Mouse (Mus musculus) liver, postnatal 0 days (tissue): Measurements from ENCODE around the gene Creb1. TPM values are rescaled to one million over a fixed set of nuclear protein-coding genes. Genes with fewer than 3 reads are reported as not detected.
A peak's percentile ranks its signal among the peaks of the same experiment; 100 is the strongest.
"Not testable (repeated sequence)": the region's sequence is repeated elsewhere in the genome, so short reads cannot be mapped to it uniquely, and the experiment has no call there.

Source experiments
- ATAC-seq: fragments of 200-750 bp; cut with Nextera tagmentation; 2 replicates; pipeline ENCODE4 v1.8.0; 2017; ENCODE audit warnings: mild to moderate bottlenecking, moderate library complexity
- DNase-seq: peaks from one replicate; pipeline ENCODE4 v3.0.0-alpha.2; 2016
- H3K27ac ChIP-seq: fragments of 300-500 bp; sonication (generic); 2 replicates; pipeline ENCODE4 v1.5.1; 2014; ENCODE audit warnings: antibody characterized with exemption, moderate library complexity, mild to moderate bottlenecking, low read depth
- H3K27me3 ChIP-seq: fragments of 300-500 bp; sonication (generic); 2 replicates; pipeline ENCODE4 v1.6.1; 2014; ENCODE audit warnings: low read length, control low read depth, mixed read lengths; ENCODE audit not compliant: insufficient read depth
- H3K36me3 ChIP-seq: fragments of 300-500 bp; sonication (generic); replicated peaks from 2 replicates; pipeline ENCODE4 v1.6.1; 2014; ENCODE audit warnings: mild to moderate bottlenecking, control low read depth, low read length, moderate library complexity, mixed read lengths; ENCODE audit not compliant: insufficient read depth
- H3K4me1 ChIP-seq: fragments of 300-500 bp; sonication (generic); 2 replicates; pipeline ENCODE4 v1.6.1; 2014; ENCODE audit warnings: antibody characterized with exemption, mild to moderate bottlenecking, control low read depth; ENCODE audit not compliant: insufficient read depth
- H3K4me2 ChIP-seq: fragments of 300-500 bp; sonication (generic); 2 replicates; pipeline ENCODE4 v1.6.1; 2014; ENCODE audit warnings: low read depth, mild to moderate bottlenecking, low read length, moderate library complexity, mixed read lengths
- H3K4me3 ChIP-seq: fragments of 300-500 bp; sonication (generic); 2 replicates; pipeline ENCODE4 v1.5.1; 2014; ENCODE audit warnings: low read depth, low read length
- H3K9ac ChIP-seq: fragments of 300-500 bp; sonication (generic); replicated peaks from 2 replicates; pipeline ENCODE4 v1.6.1; 2014; ENCODE audit warnings: mild to moderate bottlenecking, moderate library complexity
- H3K9me3 ChIP-seq: fragments of 300-500 bp; sonication (generic); 2 replicates; pipeline ENCODE4 v1.6.1; 2016; ENCODE audit warnings: mild to moderate bottlenecking, control low read depth, low read length, mixed read lengths
- CTCF ChIP-seq: sonication (generic); IDR thresholded peaks from 2 replicates; pipeline ENCODE4 v1.5.1; 2016; ENCODE audit warnings: antibody characterized with exemption, low read depth
- EP300 ChIP-seq: IDR thresholded peaks from 2 replicates; pipeline ENCODE4 v1.6.1; 2016; ENCODE audit warnings: antibody characterized with exemption, low read depth, mild to moderate bottlenecking
- WGBS: fragments of 180-500 bp; shearing (Covaris S2); extraction: QIAGEN DNeasy Blood & Tissue Kit; methylation state at CpG from one replicate; pipeline ENCODE4 v1.1.7; 2014; ENCODE audit not compliant: insufficient replicate concordance; 5-methylcytosine and 5-hydroxymethylcytosine counted together
- polyA plus RNA-seq: library from polyadenylated mRNA; unstranded; fragments of >200 nt; fragmentation: Nextera tagmentation; extraction: Ambion mirVana; gene quantifications from 2 replicates; pipeline ENCODE4 v1.2.1, GENCODE M21; 2015

Gene Creb1
- polyA plus RNA-seq, 1 experiment from 2014 or later: 5.9 TPM

DNA sequence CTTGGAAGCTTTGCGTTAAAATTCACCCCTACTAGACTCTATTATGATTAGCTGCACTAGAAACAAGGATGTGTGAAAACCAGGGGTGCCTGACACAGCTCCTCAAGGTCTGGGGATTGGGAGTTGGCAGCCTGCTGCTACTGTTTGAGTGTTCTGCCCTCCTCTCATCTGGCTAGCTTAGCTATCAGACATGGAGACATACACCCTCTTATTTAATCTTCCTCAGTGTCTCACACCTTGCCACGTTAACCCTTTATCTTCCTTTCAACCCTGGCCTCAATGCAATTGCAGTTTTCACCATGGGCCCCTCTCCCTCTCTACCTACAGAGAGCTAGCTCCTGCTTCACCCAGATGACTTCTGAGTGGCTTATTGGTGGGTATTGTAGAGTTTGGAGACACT lies 103.2 kb downstream of the Creb1 start:
- WGBS: 49% methylated on average over 2 of the region's 2 CpGs

DNA sequence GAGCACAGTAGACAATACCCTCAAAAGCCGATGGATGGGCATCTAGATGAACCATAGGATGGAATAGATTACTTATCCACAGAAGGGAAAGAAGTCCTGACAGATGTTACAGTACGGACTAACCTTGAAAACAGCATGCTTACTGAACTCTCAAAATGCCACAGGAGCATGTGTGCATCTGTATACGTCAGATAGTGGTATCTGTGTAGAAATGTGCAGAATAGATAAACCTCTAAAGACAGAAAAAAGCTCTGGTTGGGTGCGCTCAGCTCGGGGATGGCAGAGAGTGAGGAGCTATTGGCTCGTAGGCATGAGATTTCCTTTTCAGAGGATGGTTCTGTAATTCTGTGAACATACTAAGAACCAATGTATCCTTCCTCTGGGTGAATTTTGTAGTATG lies 106.8 kb downstream of the Creb1 start:
- peak; percentile 76 for ATAC-seq
- Histone ChIP-seq H3K27me3 (no peaks in the 10 kb centered on the region), H3K4me3 (no peak overlapping the region), H3K9me3 (no peaks in the 10 kb centered on the region), H3K4me1 (peaks cover 4% of the 10 kb centered on the region; the same call in 1 of the 2 replicates), H3K4me2 (no peak overlapping the region), H3K9ac (no peak overlapping the region), H3K27ac (no peak overlapping the region), H3K36me3 (no peaks in the 10 kb centered on the region)
- no peak for DNase-seq
- WGBS: 60% methylated on average over 6 of the region's 6 CpGs
- TF ChIP-seq CTCF (no peak), EP300 (peak; percentile 85)

More for the DNA sequence above, 103.2 kb downstream of the Creb1 start:
- Histone ChIP-seq H3K36me3 (no peaks in the 10 kb centered on the region), H3K4me2 (no peak overlapping the region), H3K4me3 (no peak overlapping the region), H3K4me1 (peaks cover 4% of the 10 kb centered on the region; the same call in 1 of the 2 replicates), H3K9ac (no peak overlapping the region), H3K9me3 (no peaks in the 10 kb centered on the region), H3K27me3 (no peaks in the 10 kb centered on the region), H3K27ac (no peak overlapping the region)
- no peak for DNase-seq
- TF ChIP-seq EP300 (no peak), CTCF (no peak)
- no peak for ATAC-seq

DNA sequence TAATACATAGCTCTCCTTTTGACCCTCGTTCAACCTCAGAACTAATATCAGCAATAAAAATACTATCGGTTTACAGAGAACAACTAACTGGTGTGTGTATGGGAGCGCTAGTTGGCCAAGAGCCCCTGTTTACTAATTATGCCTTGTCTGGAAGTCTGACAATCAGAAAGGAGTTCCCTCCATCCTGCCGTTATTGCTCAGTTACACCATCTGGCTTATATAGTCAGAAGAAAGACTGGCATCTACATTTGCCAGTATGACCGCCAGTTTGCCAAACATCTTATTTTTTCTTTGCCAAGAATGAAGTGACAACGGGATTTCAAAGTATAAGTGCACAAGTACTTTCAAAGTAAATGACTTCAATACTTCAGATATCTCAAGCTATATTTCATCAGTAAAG lies 108.6 kb downstream of the Creb1 start:
- Histone ChIP-seq H3K4me3 (no peak overlapping the region), H3K4me2 (no peak overlapping the region), H3K36me3 (no peaks in the 10 kb centered on the region), H3K27me3 (no peaks in the 10 kb centered on the region), H3K9me3 (no peaks in the 10 kb centered on the region), H3K4me1 (peaks cover 4% of the 10 kb centered on the region; the same call in 1 of the 2 replicates), H3K9ac (no peak overlapping the region), H3K27ac (no peak overlapping the region)
- TF ChIP-seq CTCF (no peak), EP300 (no peak)
- WGBS: 85% methylated on average over 6 of the region's 6 CpGs
- ATAC-seq: no peak
- no peak for DNase-seq

DNA sequence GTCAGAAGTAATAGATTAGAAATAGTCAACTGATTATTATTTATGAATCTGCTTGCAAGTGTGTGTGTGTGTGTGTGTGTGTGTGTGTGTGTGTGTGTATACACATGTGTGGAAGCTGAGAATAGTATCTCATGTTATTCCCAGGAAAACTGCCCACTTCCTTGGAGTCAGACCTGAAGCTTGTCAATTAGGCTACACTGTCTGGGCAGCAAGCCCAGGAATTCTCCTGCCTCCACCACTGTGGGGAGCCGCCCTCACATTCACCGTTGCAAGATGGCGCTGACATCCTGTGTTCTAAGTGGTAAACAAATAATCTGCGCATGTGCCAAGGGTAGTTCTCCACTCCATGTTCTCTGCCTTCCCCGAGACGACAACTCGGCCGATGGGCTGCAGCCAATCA lies 110.1 kb downstream of the Creb1 start:
- not testable (repeated sequence) for H3K9ac ChIP-seq, DNase-seq, ATAC-seq, H3K4me3 ChIP-seq, H3K36me3 ChIP-seq, H3K27me3 ChIP-seq, H3K9me3 ChIP-seq, H3K4me1 ChIP-seq, H3K27ac ChIP-seq, H3K4me2 ChIP-seq
- 86% methylated on average over 8 of the region's 8 CpGs for WGBS

DNA sequence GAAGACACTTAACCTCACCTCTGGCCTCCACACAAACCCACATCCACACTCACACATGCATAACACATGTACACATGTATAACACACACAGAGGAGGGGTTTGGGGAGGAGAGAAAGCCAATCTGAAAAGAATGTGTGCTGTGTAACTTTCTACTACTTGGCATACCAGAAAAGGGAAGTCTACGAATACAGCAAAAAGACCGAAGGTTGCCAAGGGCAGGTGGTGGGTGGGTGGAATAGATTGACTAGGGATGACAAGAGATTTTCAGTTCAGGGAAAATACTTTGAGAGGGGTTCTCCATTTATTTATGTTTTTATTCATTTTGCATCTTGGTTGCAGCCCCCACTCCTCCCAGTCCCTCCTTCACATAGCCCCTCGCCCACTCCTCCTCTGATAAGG lies 112.1 kb downstream of the Creb1 start:
- no peak overlapping the region for H3K9ac ChIP-seq
- no peaks in the 10 kb centered on the region for H3K27me3 ChIP-seq
- ATAC-seq (no peak), DNase-seq (no peak)
- H3K36me3 ChIP-seq: no peaks in the 10 kb centered on the region
- no peak overlapping the region for H3K4me2 ChIP-seq
- H3K4me1 ChIP-seq: no peaks in the 10 kb centered on the region
- H3K4me3 ChIP-seq: no peak overlapping the region
- no peaks in the 10 kb centered on the region for H3K9me3 ChIP-seq
- WGBS: 80% methylated on average over 3 of the region's 3 CpGs
- no peak overlapping the region for H3K27ac ChIP-seq
- TF ChIP-seq CTCF (no peak), EP300 (no peak)

DNA sequence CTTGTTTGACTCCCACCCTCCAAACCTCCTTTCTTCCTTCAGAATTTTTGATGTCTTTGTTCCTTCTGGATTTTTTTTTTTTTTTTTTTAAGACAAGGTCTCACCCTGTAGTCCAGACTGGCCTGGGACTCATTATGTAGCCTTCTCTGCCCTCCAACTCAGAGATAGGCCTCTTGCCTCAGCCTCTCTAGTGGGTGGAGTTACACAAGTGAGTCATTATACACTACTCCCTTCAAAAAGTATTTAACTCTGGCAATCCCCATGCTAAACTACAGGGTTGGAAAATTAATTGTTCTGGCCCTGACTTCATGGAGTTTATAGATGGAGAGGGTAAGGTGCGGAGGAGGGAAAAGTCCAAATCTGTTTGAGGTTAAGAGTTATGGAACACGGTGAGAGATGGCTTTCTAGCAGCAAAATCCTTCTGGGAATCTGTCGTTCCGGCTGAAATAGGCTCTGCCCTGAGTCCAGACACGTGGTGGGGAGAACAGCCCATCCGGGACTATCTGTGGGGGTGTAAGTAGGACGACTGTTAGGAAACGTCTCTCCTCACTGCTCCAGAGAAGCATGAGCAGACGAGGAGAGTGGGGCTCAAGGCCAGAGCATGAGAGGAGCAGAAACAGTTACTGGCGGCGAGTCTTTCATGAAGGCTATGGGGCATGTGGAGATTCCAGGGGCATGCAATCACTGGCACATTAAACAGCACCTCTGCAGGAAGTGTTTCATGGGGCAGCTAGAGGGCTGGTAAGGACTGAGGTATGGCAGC lies 117.1 kb downstream of the Creb1 start:
- no peak overlapping the region for H3K9ac ChIP-seq
- WGBS: 69% methylated on average over 11 of the region's 11 CpGs
- DNase-seq (no peak), ATAC-seq (no peak)
- no peak overlapping the region for H3K4me3 ChIP-seq
- no peaks in the 10 kb centered on the region for H3K36me3 ChIP-seq
- no peaks in the 10 kb centered on the region for H3K9me3 ChIP-seq
- no peaks in the 10 kb centered on the region for H3K27me3 ChIP-seq
- no peak overlapping the region for H3K27ac ChIP-seq
- H3K4me1 ChIP-seq: no peaks in the 10 kb centered on the region
- TF ChIP-seq CTCF: no peak
- no peak for TF ChIP-seq EP300
- no peak overlapping the region for H3K4me2 ChIP-seq
